Mouse (Mus musculus) cortical plate, adult 2 months (tissue): ENCODE results near the gene Lca5. TPM values are rescaled to one million over a fixed set of nuclear protein-coding genes. Genes with fewer than 3 reads are reported as not detected.

Experiments
- H3K27ac ChIP-seq: fragments of 200-500 bp; 2 replicates; pipeline ENCODE4 v1.5.1; 2012; ENCODE audit warnings: low read length, control low read depth, inconsistent platforms; ENCODE audit not compliant: insufficient read depth
- H3K4me1 ChIP-seq: fragments of 200-500 bp; 2 replicates; pipeline ENCODE4 v1.6.1; 2011; ENCODE audit warnings: low read length; ENCODE audit not compliant: control insufficient read depth, insufficient read depth
- H3K4me3 ChIP-seq: fragments of 200-500 bp; 2 replicates; pipeline ENCODE4 v1.5.1; 2011; ENCODE audit warnings: mild to moderate bottlenecking, low read length, control low read depth; ENCODE audit not compliant: insufficient read depth
- CTCF ChIP-seq: fragments of 200-500 bp; IDR thresholded peaks from 2 replicates; pipeline ENCODE4 v1.5.1; 2011; ENCODE audit warnings: mild to moderate bottlenecking, control low read depth, low read length; ENCODE audit not compliant: insufficient read depth; ENCODE audit errors: extremely low read depth
- POLR2A ChIP-seq: fragments of 200-500 bp; IDR thresholded peaks from 2 replicates; pipeline ENCODE4 v1.6.1; 2011; ENCODE audit warnings: mild to moderate bottlenecking, low read length, control low read depth; ENCODE audit not compliant: insufficient read depth; ENCODE audit errors: extremely low read depth
- polyA plus RNA-seq: library from polyadenylated mRNA; depleted of rRNA; stranded (reverse); fragments of >200 nt; gene quantifications from 2 replicates; pipeline ENCODE4 v1.2.3, GENCODE M21; 2012

Gene Lca5
- polyA plus RNA-seq, 1 experiment: 8.1 TPM

- Histone ChIP-seq H3K4me3 (no peak overlapping the region), H3K27ac (no peak overlapping the region), H3K4me1 (no peaks in the 10 kb centered on the region)
- TF ChIP-seq CTCF (no peak), POLR2A (no peak)
Measured at GRCm38 (mm10) chr9:83377132-83377531, 63.8 kb downstream of the Lca5 start.

DNA sequence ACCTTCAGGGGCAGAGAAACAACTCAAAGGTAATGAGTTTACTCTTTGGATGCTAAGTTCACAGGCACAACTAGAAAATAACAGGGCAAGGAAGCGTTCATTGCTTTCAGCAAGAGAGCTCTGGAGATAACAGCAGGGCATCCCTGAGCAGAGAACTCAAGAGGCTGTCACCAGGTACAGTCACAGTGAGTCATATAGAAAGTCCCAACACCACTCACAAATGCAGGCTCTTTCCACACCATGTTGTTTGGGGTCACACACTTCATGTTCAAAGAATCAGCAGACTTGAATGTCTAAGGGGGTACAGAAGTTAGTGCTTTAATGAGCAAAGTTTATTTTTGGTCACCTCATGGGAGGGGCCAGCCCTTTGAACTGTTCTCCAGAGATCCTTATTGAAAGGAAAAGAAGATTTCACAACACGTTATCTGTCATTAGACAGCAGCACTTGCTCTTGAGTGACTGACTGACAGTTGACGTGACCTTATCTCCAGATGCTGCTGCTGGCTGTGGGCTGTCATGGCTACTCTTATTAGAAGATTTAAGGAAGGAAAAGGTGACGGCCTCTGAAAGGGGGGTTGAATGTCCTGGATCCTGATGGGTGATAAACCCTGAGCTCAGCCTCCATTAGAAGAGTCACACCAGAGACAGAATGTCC, 65.3 kb downstream of the Lca5 start:
- H3K4me3 ChIP-seq: no peak overlapping the region
- TF ChIP-seq POLR2A (no peak), CTCF (no peak)
- no peak overlapping the region for H3K27ac ChIP-seq
- H3K4me1 ChIP-seq: no peaks in the 10 kb centered on the region

- Histone ChIP-seq H3K4me1 (no peaks in the 10 kb centered on the region), H3K27ac (no peak overlapping the region), H3K4me3 (no peak overlapping the region)
- TF ChIP-seq CTCF (no peak), POLR2A (no peak)
Measured at GRCm38 (mm10) chr9:83370907-83371306, 70.0 kb downstream of the Lca5 start.

DNA sequence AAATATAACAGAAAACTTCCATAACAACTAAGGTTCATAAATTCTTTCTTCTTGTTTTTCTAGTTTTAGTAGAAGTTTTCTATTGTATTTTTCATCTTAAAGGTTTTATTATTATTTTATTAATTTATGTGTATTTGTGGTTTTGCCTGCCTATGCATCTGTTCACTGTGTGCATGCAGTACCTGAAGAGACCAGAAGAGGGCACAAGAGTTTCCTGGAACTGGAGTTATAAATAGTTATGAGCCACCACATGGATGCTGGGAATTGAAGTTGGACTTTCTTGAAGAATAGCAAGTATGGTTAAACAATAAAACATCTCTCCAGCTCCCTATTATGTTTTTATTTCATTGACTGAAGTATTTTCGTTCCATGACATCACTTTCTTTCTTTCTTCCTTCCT, 72.7 kb downstream of the Lca5 start:
- no peak overlapping the region for H3K27ac ChIP-seq
- H3K4me1 ChIP-seq: no peaks in the 10 kb centered on the region
- TF ChIP-seq CTCF: no peak
- TF ChIP-seq POLR2A: no peak
- no peak overlapping the region for H3K4me3 ChIP-seq

DNA sequence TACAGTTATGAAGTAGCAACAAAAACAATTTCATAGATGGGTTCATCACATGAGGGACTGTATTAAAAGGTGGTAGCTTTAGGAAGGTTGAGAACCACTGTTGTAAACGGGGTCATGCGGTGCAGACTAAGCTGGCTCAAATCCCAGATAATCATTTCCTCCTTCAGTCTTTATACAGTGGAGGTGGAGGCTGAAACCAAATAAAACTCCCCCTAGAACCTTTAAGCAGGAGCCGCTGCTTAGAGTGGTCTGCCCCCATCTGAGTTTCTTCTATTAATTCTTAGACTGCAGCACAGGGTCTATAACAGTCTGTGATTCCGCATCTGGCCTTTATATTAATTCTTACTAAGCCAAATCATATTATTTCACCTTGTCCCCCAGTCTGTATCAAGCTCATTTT, 85.1 kb downstream of the Lca5 start:
- Histone ChIP-seq H3K27ac (no peak overlapping the region), H3K4me1 (no peaks in the 10 kb centered on the region), H3K4me3 (no peak overlapping the region)
- TF ChIP-seq POLR2A (no peak), CTCF (no peak)

- Histone ChIP-seq H3K27ac (no peak overlapping the region), H3K4me1 (no peaks in the 10 kb centered on the region; the same call in 1 of the 2 replicates), H3K4me3 (no peak overlapping the region)
- TF ChIP-seq CTCF: no peak
- no peak for TF ChIP-seq POLR2A
Measured at GRCm38 (mm10) chr9:83353316-83353715, 87.6 kb downstream of the Lca5 start.

DNA sequence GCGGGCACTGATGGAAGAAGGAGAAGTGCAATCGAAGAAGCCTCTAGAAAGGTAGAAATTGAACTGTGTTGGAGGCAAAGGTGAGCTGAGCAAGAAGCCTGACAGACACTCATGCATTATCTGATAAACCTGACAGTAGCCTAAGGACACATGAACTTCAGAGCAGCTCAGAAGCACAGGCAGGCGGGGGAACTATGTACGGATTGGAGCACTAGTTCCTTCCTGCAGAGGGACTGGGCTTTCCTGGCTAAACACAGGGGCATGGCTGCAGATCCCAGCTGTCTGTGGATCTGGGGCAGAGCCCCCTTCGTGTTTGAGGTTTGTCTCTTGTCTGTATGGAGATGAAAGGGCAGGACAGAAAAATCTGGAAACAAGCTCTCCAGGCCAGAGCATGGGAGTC, 89.8 kb downstream of the Lca5 start:
- no peak overlapping the region for H3K27ac ChIP-seq
- TF ChIP-seq POLR2A (no peak), CTCF (no peak)
- no peak overlapping the region for H3K4me3 ChIP-seq
- no peaks in the 10 kb centered on the region; the same call in 1 of the 2 replicates for H3K4me1 ChIP-seq

- no peak overlapping the region for H3K27ac ChIP-seq
- TF ChIP-seq CTCF: peak; percentile 28
- no peak for TF ChIP-seq POLR2A
- no peak overlapping the region for H3K4me3 ChIP-seq
- no peaks in the 10 kb centered on the region; the same call in 1 of the 2 replicates for H3K4me1 ChIP-seq
Measured at GRCm38 (mm10) chr9:83350613-83351012, 90.3 kb downstream of the Lca5 start.

- no peak overlapping the region for H3K4me3 ChIP-seq
- no peaks in the 10 kb centered on the region; the same call in 1 of the 2 replicates for H3K4me1 ChIP-seq
- H3K27ac ChIP-seq: no peak overlapping the region; the same call in 1 of the 2 replicates
- TF ChIP-seq POLR2A (no peak), CTCF (no peak)
Measured at GRCm38 (mm10) chr9:83349905-83350304, 91.0 kb downstream of the Lca5 start.

DNA sequence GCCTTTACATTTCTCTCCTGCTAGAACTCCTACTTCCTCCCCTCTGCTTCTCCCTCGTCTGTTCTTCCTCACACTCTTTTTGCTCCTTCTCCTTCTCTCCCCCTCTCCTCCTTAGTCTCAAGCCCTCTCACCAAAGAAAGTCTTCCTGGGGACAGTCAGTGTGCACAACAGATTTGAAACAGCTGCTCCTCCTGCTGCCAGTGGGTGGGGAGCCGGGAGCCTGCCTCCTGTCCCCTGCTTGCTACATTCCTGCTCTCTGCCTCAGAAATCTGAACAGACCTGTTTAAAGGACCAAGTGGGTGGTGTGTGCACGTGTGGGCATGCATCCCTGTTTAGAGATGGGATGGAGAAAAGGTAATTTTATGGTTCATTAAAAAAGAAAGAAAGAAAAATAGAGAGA, 91.4 kb downstream of the Lca5 start:
- H3K4me3 ChIP-seq: no peak overlapping the region
- H3K4me1 ChIP-seq: no peaks in the 10 kb centered on the region; the same call in 1 of the 2 replicates
- H3K27ac ChIP-seq: no peak overlapping the region
- TF ChIP-seq CTCF (no peak), POLR2A (no peak)

GRCm38 (mm10) chr9:83347521-83347920, 93.4 kb downstream of the Lca5 start:
- Histone ChIP-seq H3K4me1 (no peaks in the 10 kb centered on the region; the same call in 1 of the 2 replicates), H3K27ac (no peak overlapping the region), H3K4me3 (no peak overlapping the region)
- TF ChIP-seq POLR2A: no peak
- TF ChIP-seq CTCF: no peak
